Mouse (Mus musculus) hindbrain, embryonic 12.5 days (tissue): ENCODE data around the gene Nt5dc3. TPM values are rescaled to one million over a fixed set of nuclear protein-coding genes. Genes with fewer than 3 reads are reported as not detected.

Experiments
- ATAC-seq: fragments of 200-750 bp; cut with Nextera tagmentation; 2 replicates; pipeline ENCODE4 v1.8.0; 2017; ENCODE audit warnings: moderate TSS enrichment; ENCODE audit not compliant: low FRiP score
- H3K27ac ChIP-seq: fragments of 300-500 bp; sonication (generic); 2 replicates; pipeline ENCODE4 v1.5.1; 2016; ENCODE audit warnings: mild to moderate bottlenecking
- H3K27me3 ChIP-seq: fragments of 300-500 bp; sonication (generic); 2 replicates; pipeline ENCODE4 v1.6.1; 2016; ENCODE audit warnings: mild to moderate bottlenecking
- H3K36me3 ChIP-seq: fragments of 300-500 bp; sonication (generic); 2 replicates; pipeline ENCODE4 v1.6.1; 2016; ENCODE audit warnings: mild to moderate bottlenecking
- H3K4me1 ChIP-seq: fragments of 300-500 bp; sonication (generic); 2 replicates; pipeline ENCODE4 v1.6.1; 2016
- H3K4me2 ChIP-seq: fragments of 300-500 bp; sonication (generic); replicated peaks from 2 replicates; pipeline ENCODE4 v1.6.1; 2016; ENCODE audit warnings: mild to moderate bottlenecking
- H3K4me3 ChIP-seq: fragments of 300-500 bp; sonication (generic); 2 replicates; pipeline ENCODE4 v1.5.1; 2016; ENCODE audit warnings: mild to moderate bottlenecking
- H3K9ac ChIP-seq: fragments of 300-500 bp; sonication (generic); 2 replicates; pipeline ENCODE4 v1.6.1; 2016; ENCODE audit warnings: mild to moderate bottlenecking, moderate library complexity
- H3K9me3 ChIP-seq: fragments of 300-500 bp; sonication (generic); replicated peaks from 2 replicates; pipeline ENCODE4 v1.6.1; 2016; ENCODE audit warnings: mild to moderate bottlenecking
- WGBS: fragments of 180-500 bp; shearing (Covaris S2); methylation state at CpG from one replicate; pipeline ENCODE4 v1.1.7; 2016; 5-methylcytosine and 5-hydroxymethylcytosine counted together
- polyA plus RNA-seq: library from polyadenylated mRNA; unstranded; fragments of >200 nt; fragmentation: Nextera tagmentation; extraction: Ambion mirVana; gene quantifications from 2 replicates; pipeline ENCODE4 v1.2.1, GENCODE M21; 2016

The Nt5dc3 gene
- polyA plus RNA-seq, 1 experiment from 2014 or later = 3.9 TPM

DNA sequence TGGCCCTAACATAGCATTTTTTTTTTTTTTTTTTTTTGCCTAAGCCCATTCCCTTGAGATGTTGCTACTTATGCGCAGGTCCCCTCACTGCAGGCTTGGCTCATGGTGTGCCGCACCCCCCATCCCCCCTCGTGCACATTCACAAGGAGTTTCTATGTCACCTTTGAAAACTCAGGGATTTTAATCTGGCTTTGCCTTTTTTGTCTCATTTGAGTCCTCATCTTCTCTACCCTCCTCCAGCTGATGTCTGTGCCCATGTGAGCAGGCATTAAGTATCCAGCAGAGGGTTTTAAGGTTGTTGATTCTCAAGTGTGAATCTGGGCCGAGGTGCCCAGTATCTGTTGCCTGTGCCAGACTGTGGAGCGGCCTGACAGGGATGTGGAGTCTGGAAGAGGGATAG lies 2.8 kb downstream of the Nt5dc3 start:
- H3K9me3 ChIP-seq = no peaks in the 10 kb centered on the region
- no peak overlapping the region for H3K9ac ChIP-seq
- H3K4me3 ChIP-seq = no peak overlapping the region
- ATAC-seq = no peak
- H3K4me2 ChIP-seq = no peak overlapping the region
- peaks cover 13% of the 10 kb centered on the region; the same call in 1 of the 2 replicates for H3K27me3 ChIP-seq
- H3K36me3 ChIP-seq = no peaks in the 10 kb centered on the region
- H3K27ac ChIP-seq = no peak overlapping the region
- H3K4me1 ChIP-seq = peaks cover 13% of the 10 kb centered on the region
- 37% methylated on average over 5 of the region's 5 CpGs for WGBS

DNA sequence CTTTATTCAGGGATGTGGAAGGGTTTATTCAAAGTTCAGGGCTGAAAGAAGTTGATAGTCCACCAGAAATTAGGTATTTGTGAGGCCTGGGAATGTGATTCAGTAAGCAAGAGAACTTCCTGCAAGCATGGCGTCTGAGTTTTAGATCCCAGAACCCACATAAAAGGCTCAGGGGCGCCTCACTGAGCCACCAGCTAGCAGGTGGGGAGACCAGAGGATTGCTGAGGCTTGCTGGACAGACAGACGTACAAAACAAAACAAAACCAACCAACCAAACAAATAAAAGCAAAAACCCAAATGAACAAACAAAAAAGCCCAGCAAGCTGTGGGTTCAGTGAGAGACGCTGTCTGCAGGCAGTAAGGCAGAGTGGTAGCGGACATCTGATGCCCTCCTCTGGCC lies 3.9 kb downstream of the Nt5dc3 start:
- no peak for ATAC-seq
- 62% methylated on average over 5 of the region's 5 CpGs for WGBS
- H3K9ac ChIP-seq = no peak overlapping the region
- no peaks in the 10 kb centered on the region for H3K9me3 ChIP-seq
- no peak overlapping the region for H3K27ac ChIP-seq
- H3K27me3 ChIP-seq = peaks cover 13% of the 10 kb centered on the region; the same call in 1 of the 2 replicates
- no peak overlapping the region for H3K4me3 ChIP-seq
- H3K4me1 ChIP-seq = peaks cover 13% of the 10 kb centered on the region
- no peaks in the 10 kb centered on the region for H3K36me3 ChIP-seq
- no peak overlapping the region for H3K4me2 ChIP-seq

DNA sequence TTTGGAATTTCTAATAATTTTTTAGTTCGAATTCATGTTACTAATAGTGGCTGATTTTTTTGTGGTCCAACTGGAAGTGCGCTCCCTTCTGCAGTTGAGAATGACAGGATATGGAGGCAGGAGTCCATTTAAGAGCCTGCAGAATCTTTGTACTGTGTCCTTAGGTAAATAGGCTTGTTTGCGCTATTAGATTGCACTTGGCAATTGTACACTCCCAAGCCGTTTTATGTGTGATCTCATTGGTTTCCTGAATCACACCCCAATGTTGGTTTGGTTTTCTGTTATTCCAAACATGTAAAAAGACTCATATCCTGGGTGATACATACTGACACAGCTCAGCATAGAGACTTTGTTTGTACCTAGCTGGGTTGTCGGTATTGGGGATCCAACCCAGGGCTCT lies 4.8 kb downstream of the Nt5dc3 start:
- WGBS = 89% methylated on average over 5 of the region's 5 CpGs
- no peak overlapping the region for H3K27ac ChIP-seq
- no peak overlapping the region for H3K4me3 ChIP-seq
- peaks cover 13% of the 10 kb centered on the region; the same call in 1 of the 2 replicates for H3K27me3 ChIP-seq
- no peaks in the 10 kb centered on the region for H3K9me3 ChIP-seq
- no peaks in the 10 kb centered on the region for H3K36me3 ChIP-seq
- no peak overlapping the region for H3K9ac ChIP-seq
- H3K4me1 ChIP-seq = peaks cover 15% of the 10 kb centered on the region
- no peak overlapping the region for H3K4me2 ChIP-seq
- no peak for ATAC-seq

- no peak overlapping the region for H3K9ac ChIP-seq
- no peak for ATAC-seq
- no peaks in the 10 kb centered on the region for H3K9me3 ChIP-seq
- H3K4me1 ChIP-seq = peaks cover 15% of the 10 kb centered on the region
- H3K36me3 ChIP-seq = no peaks in the 10 kb centered on the region
- H3K27me3 ChIP-seq = peaks cover 13% of the 10 kb centered on the region; the same call in 1 of the 2 replicates
- H3K4me2 ChIP-seq = no peak overlapping the region
- WGBS = 84% methylated on average over 5 of the region's 5 CpGs
- no peak overlapping the region for H3K27ac ChIP-seq
- H3K4me3 ChIP-seq = no peak overlapping the region
Observed at GRCm38 (mm10) chr10:86784126-86784675, 5.4 kb downstream of the Nt5dc3 start.

DNA sequence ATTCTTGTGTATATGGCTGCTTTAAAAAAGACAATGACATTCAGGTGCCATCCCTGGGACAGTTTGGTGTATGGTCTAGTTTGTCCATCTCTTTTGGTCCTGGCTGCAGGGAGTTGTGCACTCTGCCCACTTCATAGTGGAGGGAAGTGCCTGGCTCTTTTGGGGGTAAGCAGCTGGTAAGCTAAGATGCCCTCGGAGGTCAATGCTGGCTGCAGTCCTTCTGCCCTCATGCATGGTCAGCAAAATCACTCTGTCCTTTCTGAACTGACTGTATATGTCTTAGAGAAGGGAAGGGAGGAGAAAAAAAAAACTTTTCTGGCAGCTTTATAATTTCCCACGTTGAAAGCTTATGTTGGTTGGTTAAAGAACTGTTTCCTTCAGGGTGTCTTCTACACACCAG lies 6.6 kb downstream of the Nt5dc3 start:
- Histone ChIP-seq H3K4me3 (no peak overlapping the region), H3K27ac (no peak overlapping the region), H3K27me3 (peaks cover 3% of the 10 kb centered on the region; the same call in 1 of the 2 replicates), H3K4me1 (peaks cover 15% of the 10 kb centered on the region), H3K4me2 (no peak overlapping the region), H3K9ac (no peak overlapping the region), H3K36me3 (no peaks in the 10 kb centered on the region), H3K9me3 (no peaks in the 10 kb centered on the region)
- WGBS = 76% methylated on average over 2 of the region's 2 CpGs
- ATAC-seq = no peak

- H3K9me3 ChIP-seq = no peaks in the 10 kb centered on the region
- peaks cover 1% of the 10 kb centered on the region; the same call in 1 of the 2 replicates for H3K27me3 ChIP-seq
- ATAC-seq = no peak
- WGBS = 95% methylated on average over 5 of the region's 5 CpGs
- no peak overlapping the region for H3K4me3 ChIP-seq
- H3K4me2 ChIP-seq = no peak overlapping the region
- no peak overlapping the region for H3K27ac ChIP-seq
- H3K9ac ChIP-seq = no peak overlapping the region
- H3K4me1 ChIP-seq = peaks cover 15% of the 10 kb centered on the region
- H3K36me3 ChIP-seq = no peaks in the 10 kb centered on the region
Observed at GRCm38 (mm10) chr10:86786083-86786482, 7.3 kb downstream of the Nt5dc3 start.

DNA sequence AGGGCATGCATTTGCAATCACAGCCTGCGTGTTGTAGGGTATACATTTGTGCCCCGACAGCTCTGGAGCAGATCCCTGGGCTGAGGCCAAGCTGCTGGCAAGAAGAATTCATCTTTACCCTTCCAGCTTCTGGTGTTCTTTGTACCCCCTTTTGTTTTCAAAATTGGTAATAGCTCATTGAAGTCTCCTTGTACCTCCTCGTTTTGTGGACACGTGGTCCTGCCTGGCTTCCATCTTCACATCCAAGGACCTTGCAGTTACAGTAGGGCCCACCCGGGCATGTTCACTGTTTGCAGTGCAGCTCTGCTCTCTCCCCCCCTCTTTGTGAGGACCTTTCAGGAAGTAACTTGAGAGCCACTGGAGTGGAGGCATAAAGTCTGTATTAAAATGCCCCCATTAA lies 9.4 kb downstream of the Nt5dc3 start:
- H3K4me1 ChIP-seq = peaks cover 7% of the 10 kb centered on the region
- H3K4me3 ChIP-seq = no peak overlapping the region
- no peak overlapping the region for H3K9ac ChIP-seq
- no peaks in the 10 kb centered on the region for H3K36me3 ChIP-seq
- ATAC-seq = no peak
- H3K9me3 ChIP-seq = no peaks in the 10 kb centered on the region
- WGBS = 53% methylated on average over 5 of the region's 5 CpGs
- no peak overlapping the region for H3K27ac ChIP-seq
- H3K4me2 ChIP-seq = no peak overlapping the region
- no peaks in the 10 kb centered on the region for H3K27me3 ChIP-seq

GRCm38 (mm10) chr10:86789146-86789672 lies 10.4 kb downstream of the Nt5dc3 start:
- no peak for ATAC-seq
- Histone ChIP-seq H3K9me3 (no peaks in the 10 kb centered on the region), H3K27me3 (no peaks in the 10 kb centered on the region), H3K27ac (no peak overlapping the region), H3K4me3 (no peak overlapping the region), H3K9ac (no peak overlapping the region), H3K4me2 (no peak overlapping the region), H3K4me1 (peaks cover 12% of the 10 kb centered on the region), H3K36me3 (no peaks in the 10 kb centered on the region)
- WGBS = 81% methylated on average over 7 of the region's 7 CpGs

- Histone ChIP-seq H3K36me3 (no peaks in the 10 kb centered on the region), H3K27me3 (no peaks in the 10 kb centered on the region), H3K9ac (no peak overlapping the region), H3K4me3 (no peak overlapping the region), H3K4me1 (peaks cover 12% of the 10 kb centered on the region), H3K9me3 (no peaks in the 10 kb centered on the region), H3K27ac (no peak overlapping the region), H3K4me2 (no peak overlapping the region)
- WGBS = 78% methylated on average over 7 of the region's 7 CpGs
- no peak for ATAC-seq
Observed at GRCm38 (mm10) chr10:86791507-86792184, 12.8 kb downstream of the Nt5dc3 start.

GRCm38 (mm10) chr10:86793509-86793951 lies 14.7 kb downstream of the Nt5dc3 start:
- Histone ChIP-seq H3K4me3 (no peak overlapping the region), H3K9ac (no peak overlapping the region), H3K4me2 (no peak overlapping the region), H3K36me3 (no peaks in the 10 kb centered on the region), H3K9me3 (no peaks in the 10 kb centered on the region), H3K4me1 (0 out of 2 replicates have a peak, but pooled peaks cover 5% of the 10 kb centered on the region), H3K27me3 (no peaks in the 10 kb centered on the region), H3K27ac (no peak overlapping the region)
- ATAC-seq = no peak
- 60% methylated on average over 2 of the region's 2 CpGs for WGBS

GRCm38 (mm10) chr10:86794196-86794595 lies 15.4 kb downstream of the Nt5dc3 start:
- WGBS = 90% methylated on average over 4 of the region's 4 CpGs
- H3K4me1 ChIP-seq = 0 out of 2 replicates have a peak, but pooled peaks cover 5% of the 10 kb centered on the region

DNA sequence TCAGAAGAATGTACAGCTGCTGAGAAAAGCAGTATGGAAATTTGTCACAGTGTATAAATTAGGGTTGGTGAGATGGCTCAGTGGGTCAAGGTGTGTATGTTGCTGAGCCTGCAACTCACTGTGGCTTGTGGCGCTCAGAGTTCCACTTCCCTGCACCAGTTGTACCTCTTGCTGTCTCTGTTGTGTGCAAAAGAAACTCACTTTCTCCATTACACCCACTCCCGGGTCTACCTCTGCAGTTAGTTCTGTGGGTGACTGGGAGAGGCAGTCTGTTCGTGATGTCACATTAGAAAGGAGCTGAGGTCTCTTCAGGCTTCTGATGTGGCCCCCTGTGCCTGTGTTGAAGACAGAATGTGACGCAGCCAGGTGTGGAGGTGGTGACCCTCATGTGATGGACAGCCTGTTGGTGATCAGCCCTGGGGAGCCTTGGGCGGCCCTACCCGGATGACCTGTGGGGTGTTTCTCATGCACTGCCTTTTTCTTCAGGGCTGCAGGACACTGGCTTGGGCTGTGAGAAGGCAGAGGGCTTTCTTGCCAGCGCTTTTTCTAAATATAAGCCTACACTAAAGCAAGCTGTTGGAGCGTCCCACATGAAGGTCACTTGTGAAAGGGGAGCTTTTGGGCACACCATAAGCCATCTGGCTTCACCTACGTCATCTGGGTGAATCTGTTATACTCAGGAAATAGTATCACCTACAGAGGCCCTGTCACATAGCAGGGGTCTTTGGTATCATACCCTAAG lies 16.2 kb downstream of the Nt5dc3 start:
- Histone ChIP-seq H3K4me2 (no peak overlapping the region), H3K9me3 (no peaks in the 10 kb centered on the region), H3K36me3 (no peaks in the 10 kb centered on the region), H3K27me3 (no peaks in the 10 kb centered on the region), H3K9ac (no peak overlapping the region), H3K27ac (no peak overlapping the region), H3K4me1 (0 out of 2 replicates have a peak, but pooled peaks cover 5% of the 10 kb centered on the region), H3K4me3 (no peak overlapping the region)
- WGBS = 89% methylated on average over 9 of the region's 9 CpGs
- ATAC-seq = no peak

More at GRCm38 (mm10) chr10:86794196-86794595, 15.4 kb downstream of the Nt5dc3 start:
- H3K27ac ChIP-seq = no peak overlapping the region
- H3K4me2 ChIP-seq = no peak overlapping the region
- H3K9me3 ChIP-seq = no peaks in the 10 kb centered on the region
- no peaks in the 10 kb centered on the region for H3K27me3 ChIP-seq
- H3K9ac ChIP-seq = no peak overlapping the region
- no peaks in the 10 kb centered on the region for H3K36me3 ChIP-seq
- no peak for ATAC-seq
- no peak overlapping the region for H3K4me3 ChIP-seq
